ENCODE assay signal across 9 mouse cellular contexts in genomic region chr6:55383897-55384296, GRCm38 (mm10). TPM values are rescaled to one million over a fixed set of nuclear protein-coding genes. Genes with fewer than 3 reads are reported as not detected.
A peak's percentile ranks its signal among the peaks of the same experiment; 100 is the strongest.
DNase-seq lines count a peak whose midpoint lies in the region; ATAC-seq and TF ChIP-seq lines count a peak whose summit lies in the region.
"Had no signal": no experiment of that assay in that cellular context is flagged by ENCODE, and none has a peak within 500 bp of the region (broad histone marks: within the 10 kb centered on the region; RNA-seq: fewer than 3 reads in every experiment).

No protein-coding gene starts in this region.

- H3K4me2 ChIP-seq in stomach, postnatal 0 days (replicated peaks; ENCODE audit: low read depth), result no peak overlapping the region

- no peaks in the 10 kb centered on the region for H3K9me3 ChIP-seq in stomach, postnatal 0 days (ENCODE audit: control insufficient read depth, low read length)

- no peaks in the 10 kb centered on the region for H3K79me2 ChIP-seq in C2C12 (ENCODE audit: control insufficient read depth, insufficient read depth)

- no peaks in the 10 kb centered on the region for H3K36me3 ChIP-seq in C2C12 (ENCODE audit: control insufficient read depth, insufficient read depth)
- H3K36me3 ChIP-seq in stomach, postnatal 0 days (ENCODE audit: control insufficient read depth, insufficient read depth, low read length), result no peaks in the 10 kb centered on the region

- H3K79me3 ChIP-seq in C2C12 (ENCODE audit: low read depth), result no peaks in the 10 kb centered on the region

- no peak overlapping the region for H3K4me3 ChIP-seq in C2C12 (ENCODE audit: insufficient read depth, poor library complexity, severe bottlenecking)
- no peak overlapping the region for H3K4me3 ChIP-seq in stomach, postnatal 0 days (ENCODE audit: low read depth, low read length)

- TF ChIP-seq EP300 in stomach, postnatal 0 days (optimal IDR thresholded peaks at IDR 0.05), result no peak

- no peak overlapping the region for H3ac ChIP-seq in C2C12 (ENCODE audit: control insufficient read depth, insufficient read length, low read depth)

- TF ChIP-seq CTCF in C2C12 (IDR thresholded peaks at IDR 0.05; ENCODE audit: control insufficient read depth, insufficient read depth, insufficient read length), result peak; percentile 37
- peak; percentile 89 for TF ChIP-seq CTCF in stomach, postnatal 0 days (IDR thresholded peaks at IDR 0.05; ENCODE audit: low read depth)

- H3K9ac ChIP-seq in stomach, postnatal 0 days (ENCODE audit: low read length), result no peak overlapping the region

- no peaks in the 10 kb centered on the region for H3K4me1 ChIP-seq in stomach, postnatal 0 days (replicated peaks; ENCODE audit: control insufficient read depth, insufficient read depth)

- ATAC-seq in frontal cortex, adult (ENCODE audit: low TSS enrichment), result peak; percentile 61; the same call in 1 of the 2 replicates
- ATAC-seq in stomach, postnatal 0 days (ENCODE audit: low FRiP score, low TSS enrichment), result peak; percentile 51; the same call in 1 of the 2 replicates

- whole genome bisulfite sequencing in stomach, postnatal 0 days, result 11% methylated on average over 1 of the region's 1 CpGs

- H3K27me3 ChIP-seq in C2C12 (ENCODE audit: control insufficient read depth, insufficient read depth, insufficient read length), result peaks cover 6% of the 10 kb centered on the region
- H3K27me3 ChIP-seq in stomach, postnatal 0 days (ENCODE audit: control insufficient read depth, insufficient read depth, low read length), result no peaks in the 10 kb centered on the region

- DNase-seq in frontal cortex, postnatal 14 days (ENCODE audit: low spot score in 2 of 2), result no peak
- DNase-seq in c-Kit-negative CD71-positive TER-119-positive erythroid progenitor cells, embryonic 14.5 days (ENCODE audit: low read depth, low spot score), result peak; percentile 66
- DNase-seq in gastrocnemius, adult 8-10 months (ENCODE audit: low spot score in 2 of 2), result peak; percentile 36 to 38
- DNase-seq in kidney, postnatal 36 days, result peak; percentile 55 to 85
- peak; percentile 61 for DNase-seq in lung, postnatal 25 days (ENCODE audit: low spot score)
- peak; percentile 66 for DNase-seq in stomach, postnatal 0 days (ENCODE audit: low spot score)

- no peak overlapping the region for H3K27ac ChIP-seq in stomach, postnatal 0 days (replicated peaks)

TF ChIP-seq in C2C12, 6 proteins besides CTCF, POLR2A, EP300 and RAD21:
- TF ChIP-seq FOSL1 (IDR thresholded peaks at IDR 0.05; ENCODE audit: insufficient read depth, low read length, poor library complexity, severe bottlenecking) (no peak), CEBPB (IDR thresholded peaks at IDR 0.05; ENCODE audit: low read depth) (no peak), MYOG (IDR thresholded peaks at IDR 0.05; ENCODE audit: control insufficient read depth, extremely low read depth, insufficient read length) (no peak), MAX (IDR thresholded peaks at IDR 0.05) (no peak), USF1 (IDR thresholded peaks at IDR 0.05; ENCODE audit: low read depth) (no peak), MYOD1 (IDR thresholded peaks at IDR 0.05; ENCODE audit: control insufficient read depth, insufficient read length, low read depth) (no peak)

RNA-seq across cellular contexts. Expression of gene Ghrhr, which starts 7.8 kb away (rescaled TPM):
- not detected for polyA plus RNA-seq in C2C12 (2012; fragmentation: generic; extraction: Trizol)
- total RNA-seq in gastrocnemius, adult 8-10 months (2022), result not detected
- polyA plus RNA-seq in stomach, postnatal 0 days (2015; fragmentation: Nextera tagmentation; extraction: Ambion mirVana), result not detected in 2 replicates
- total RNA-seq: layer of hippocampus, postnatal 25 days had no signal

RNA-seq across cellular contexts. Expression of gene Aqp1, which starts 47.7 kb away (rescaled TPM):
- 206 TPM for polyA plus RNA-seq in C2C12 (2012; fragmentation: generic; extraction: Trizol)
- total RNA-seq in gastrocnemius, adult 8-10 months (2022), result 100 to 1,000 TPM; 145 to 259 (median 191) TPM
- polyA plus RNA-seq in stomach, postnatal 0 days (2015; fragmentation: Nextera tagmentation; extraction: Ambion mirVana), result 15.3 and 16.2 TPM in 2 replicates

Comparison
In these comparisons a context has a peak if more than half of its experiments do, and no peak if none do; other contexts are left out.
1. DNase-seq: peak in c-Kit-negative CD71-positive TER-119-positive erythroid progenitor cells, embryonic 14.5 days (single experiment), gastrocnemius, adult 8-10 months (2 of 2), kidney, postnatal 36 days (2 of 2), lung, postnatal 25 days (single experiment) and stomach, postnatal 0 days (single experiment); none in frontal cortex, postnatal 14 days (0 of 2).
2. RNA of gene Aqp1, which starts 47.7 kb away (polyA plus RNA-seq): 206 TPM in C2C12 (single experiment); 15.3 to 16.2 TPM in stomach, postnatal 0 days; every median in the first group is over 10 times any median in the second.